Mouse (Mus musculus) neural tube, embryonic 15.5 days (tissue): ENCODE data around the gene Dars. TPM values are rescaled to one million over a fixed set of nuclear protein-coding genes. Genes with fewer than 3 reads are reported as not detected.

Experiments used
- ATAC-seq: fragments of 200-750 bp; cut with Nextera tagmentation; 2 replicates; pipeline ENCODE4 v1.8.0; 2017; ENCODE audit warnings: mild to moderate bottlenecking, moderate TSS enrichment, moderate library complexity; ENCODE audit not compliant: low FRiP score
- H3K27ac ChIP-seq: fragments of 300-500 bp; sonication (generic); replicated peaks from 2 replicates; pipeline ENCODE4 v1.5.1; 2015; ENCODE audit warnings: mild to moderate bottlenecking, inconsistent platforms
- H3K27me3 ChIP-seq: fragments of 300-500 bp; sonication (generic); replicated peaks from 2 replicates; pipeline ENCODE4 v1.6.1; 2015; ENCODE audit warnings: inconsistent platforms
- H3K36me3 ChIP-seq: fragments of 300-500 bp; sonication (generic); 2 replicates; pipeline ENCODE4 v1.6.1; 2015; ENCODE audit warnings: inconsistent platforms
- H3K4me1 ChIP-seq: fragments of 300-500 bp; sonication (generic); 2 replicates; pipeline ENCODE4 v1.6.1; 2015; ENCODE audit warnings: inconsistent platforms
- H3K4me2 ChIP-seq: fragments of 300-500 bp; sonication (generic); 2 replicates; pipeline ENCODE4 v1.6.1; 2015; ENCODE audit warnings: inconsistent platforms, mild to moderate bottlenecking, moderate library complexity
- H3K4me3 ChIP-seq: fragments of 300-500 bp; sonication (generic); replicated peaks from 2 replicates; pipeline ENCODE4 v1.5.1; 2015; ENCODE audit warnings: mild to moderate bottlenecking, inconsistent platforms
- H3K9ac ChIP-seq: fragments of 300-500 bp; sonication (generic); replicated peaks from 2 replicates; pipeline ENCODE4 v1.6.1; 2015; ENCODE audit warnings: mild to moderate bottlenecking, inconsistent platforms
- H3K9me3 ChIP-seq: fragments of 300-500 bp; sonication (generic); replicated peaks from 2 replicates; pipeline ENCODE4 v1.6.1; 2016; ENCODE audit warnings: inconsistent platforms
- WGBS: fragments of 180-500 bp; shearing (Covaris S2); methylation state at CpG from one replicate; pipeline ENCODE4 v1.1.7; 2015; ENCODE audit warnings: mixed read lengths; 5-methylcytosine and 5-hydroxymethylcytosine counted together
- polyA plus RNA-seq: library from polyadenylated mRNA; unstranded; fragments of >200 nt; fragmentation: Nextera tagmentation; extraction: Ambion mirVana; gene quantifications from 2 replicates; pipeline ENCODE4 v1.2.1, GENCODE M21; 2015

Dars gene
- polyA plus RNA-seq, 1 experiment from 2014 or later, result 132 TPM

DNA sequence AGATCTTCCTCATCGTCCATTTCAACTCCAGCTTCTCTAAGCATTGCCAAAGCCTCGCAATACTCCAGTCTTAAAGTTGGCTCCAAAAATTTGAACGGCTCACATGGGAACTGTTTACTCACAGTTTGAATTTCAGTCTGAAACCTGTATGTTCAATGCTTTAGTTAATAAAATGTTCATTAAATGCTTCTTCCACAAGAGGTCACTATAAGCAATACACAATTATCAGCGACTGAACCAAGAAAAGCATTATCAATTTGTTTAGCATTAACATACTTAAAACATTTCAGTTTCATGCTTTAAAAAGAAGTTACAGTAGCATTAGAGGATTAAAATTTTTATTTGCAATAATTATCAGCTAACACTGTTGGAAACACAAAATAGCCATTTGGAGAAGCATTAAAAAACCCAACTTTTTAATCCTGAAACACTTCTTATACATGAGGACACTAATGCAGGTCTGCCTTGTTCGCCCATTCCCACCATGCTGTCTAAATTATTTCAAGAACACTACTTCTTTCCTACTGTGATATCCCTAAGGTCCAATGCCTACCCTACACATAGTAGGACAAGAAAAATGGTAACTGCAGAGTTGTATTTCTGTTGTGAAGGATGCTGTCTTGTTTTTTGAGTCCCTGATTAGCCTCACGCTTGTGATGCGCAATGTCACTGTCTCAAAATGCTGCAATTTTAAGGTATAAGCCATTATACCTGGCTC is 44.9 kb downstream of the Dars start:
- Histone ChIP-seq H3K4me3 (no peak overlapping the region), H3K36me3 (peaks cover 7% of the 10 kb centered on the region), H3K4me2 (no peak overlapping the region), H3K27me3 (no peaks in the 10 kb centered on the region), H3K9ac (no peak overlapping the region), H3K4me1 (no peaks in the 10 kb centered on the region), H3K27ac (no peak overlapping the region), H3K9me3 (no peaks in the 10 kb centered on the region)
- ATAC-seq, result no peak
- WGBS, result 75% methylated on average over 7 of the region's 7 CpGs

DNA sequence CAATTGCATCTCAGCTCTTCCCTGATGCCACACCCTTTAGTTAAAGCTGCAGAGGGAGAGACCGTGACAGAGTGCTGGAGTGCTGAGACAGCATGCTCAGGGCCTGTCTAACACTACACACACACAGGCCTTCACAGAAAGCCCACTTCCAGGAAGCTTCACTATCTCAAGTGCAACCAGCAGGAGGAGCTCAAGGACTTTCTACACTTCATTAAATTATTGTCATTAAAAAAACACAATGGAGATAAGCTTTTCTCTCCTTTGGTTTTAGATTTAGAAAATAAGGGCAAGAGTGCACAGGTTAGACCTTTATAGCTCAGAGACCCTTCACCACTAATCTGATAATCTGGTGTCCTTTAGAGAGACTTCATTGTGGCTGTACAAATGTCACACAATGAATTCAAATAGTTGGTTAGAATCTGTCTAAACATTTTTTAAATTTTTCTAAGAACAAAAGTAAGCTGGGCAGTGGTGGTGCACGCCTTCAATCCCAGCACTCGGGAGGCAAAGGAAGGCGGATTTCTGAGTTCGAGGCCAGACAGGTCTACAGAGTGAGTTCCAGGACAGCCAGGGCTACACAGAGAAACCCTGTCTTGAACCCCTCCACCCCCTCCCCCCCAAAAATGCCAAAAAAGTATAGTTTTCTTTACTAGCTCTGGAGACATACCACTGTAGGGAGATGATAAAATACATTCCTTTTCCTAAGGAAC is 48.3 kb downstream of the Dars start:
- Histone ChIP-seq H3K27me3 (no peaks in the 10 kb centered on the region), H3K9ac (no peak overlapping the region), H3K4me2 (no peak overlapping the region), H3K4me1 (no peaks in the 10 kb centered on the region), H3K9me3 (no peaks in the 10 kb centered on the region), H3K4me3 (no peak overlapping the region), H3K27ac (no peak overlapping the region), H3K36me3 (peaks cover 14% of the 10 kb centered on the region)
- 64% methylated on average over 5 of the region's 5 CpGs for WGBS
- peak; percentile 75; the same call in 1 of the 2 replicates for ATAC-seq

DNA sequence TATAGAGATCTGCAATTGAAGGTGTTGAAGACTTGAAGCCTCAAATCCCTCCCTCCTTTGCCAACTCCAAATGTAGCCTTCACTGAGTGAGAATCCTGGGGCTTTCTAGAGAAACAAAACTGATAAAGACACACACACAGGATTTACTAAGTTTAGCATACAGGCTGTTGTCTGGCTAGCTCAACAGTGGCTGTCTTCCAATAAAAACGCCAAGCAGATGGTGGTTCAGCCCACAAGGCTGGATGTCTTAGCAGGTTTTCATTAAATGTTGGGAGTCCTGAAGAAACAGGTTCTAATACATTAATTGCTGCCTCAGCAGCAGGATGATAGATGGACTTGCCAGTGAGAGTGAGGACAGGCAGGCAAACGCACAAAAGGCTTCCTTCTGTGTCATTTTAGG is 56.6 kb downstream of the Dars start:
- Histone ChIP-seq H3K4me3 (no peak overlapping the region), H3K9me3 (no peaks in the 10 kb centered on the region), H3K27me3 (no peaks in the 10 kb centered on the region), H3K27ac (no peak overlapping the region), H3K4me1 (peaks cover 26% of the 10 kb centered on the region), H3K4me2 (no peak overlapping the region), H3K9ac (no peak overlapping the region), H3K36me3 (peaks cover 19% of the 10 kb centered on the region)
- no peak for ATAC-seq
- WGBS, result 74% methylated on average over 2 of the region's 2 CpGs

DNA sequence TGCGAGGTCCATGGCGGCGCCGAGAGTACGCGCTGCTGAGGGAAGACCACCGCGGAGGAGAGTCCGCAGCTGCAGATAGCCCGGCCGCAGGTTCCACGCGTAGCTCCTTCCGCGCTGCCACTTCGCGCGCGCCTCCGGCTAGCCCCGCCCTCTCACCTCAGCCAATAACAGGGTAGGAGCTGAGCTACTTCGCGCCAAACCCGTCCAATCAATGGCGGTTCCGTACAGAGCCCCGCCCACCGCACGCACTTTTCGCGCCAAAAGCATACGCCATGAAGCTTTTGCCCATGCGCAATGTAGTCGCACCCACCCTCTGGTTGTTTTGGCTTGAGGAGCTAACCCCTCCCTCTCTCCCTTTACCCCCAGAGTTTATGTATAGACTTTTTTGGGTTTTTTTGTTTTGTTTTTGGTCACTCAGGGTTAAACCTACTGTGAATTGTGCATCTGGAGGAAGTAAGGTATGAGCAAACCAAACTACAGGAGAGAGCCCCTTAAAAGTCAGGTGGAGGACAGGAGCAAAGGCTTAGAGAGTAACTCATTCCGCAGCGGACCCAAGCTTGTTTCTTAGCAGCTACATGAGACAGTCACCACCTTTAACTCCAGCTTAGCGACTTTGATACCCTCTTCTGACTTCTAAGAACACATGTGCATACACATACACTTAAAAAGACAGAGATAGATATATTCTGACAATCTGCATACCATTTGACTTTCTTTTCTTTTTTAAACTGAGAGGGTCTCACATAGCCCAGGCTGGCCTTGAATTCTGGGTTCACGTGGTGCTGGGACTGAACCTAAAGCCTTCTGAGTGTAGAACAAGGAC is 57.4 kb downstream of the Dars start, which contains the start of gene Mcm6:
TSS of gene Mcm6 (minus strand) at position 111 of the 823 bp plus-strand sequence.
- Histone ChIP-seq H3K4me2 (peak within 1 kb of the TSS; percentile 78), H3K4me3 (peak within 1 kb of the TSS; percentile 91), H3K9ac (peak within 1 kb of the TSS; percentile 73), H3K36me3 (peaks cover 21% of the 10 kb centered on the region), H3K9me3 (no peaks in the 10 kb centered on the region), H3K27ac (peak within 1 kb of the TSS; percentile 82), H3K4me1 (peaks cover 26% of the 10 kb centered on the region), H3K27me3 (no peaks in the 10 kb centered on the region)
- peak; percentile 99 for ATAC-seq
- 3% methylated on average over 38 of the region's 38 CpGs for WGBS

DNA sequence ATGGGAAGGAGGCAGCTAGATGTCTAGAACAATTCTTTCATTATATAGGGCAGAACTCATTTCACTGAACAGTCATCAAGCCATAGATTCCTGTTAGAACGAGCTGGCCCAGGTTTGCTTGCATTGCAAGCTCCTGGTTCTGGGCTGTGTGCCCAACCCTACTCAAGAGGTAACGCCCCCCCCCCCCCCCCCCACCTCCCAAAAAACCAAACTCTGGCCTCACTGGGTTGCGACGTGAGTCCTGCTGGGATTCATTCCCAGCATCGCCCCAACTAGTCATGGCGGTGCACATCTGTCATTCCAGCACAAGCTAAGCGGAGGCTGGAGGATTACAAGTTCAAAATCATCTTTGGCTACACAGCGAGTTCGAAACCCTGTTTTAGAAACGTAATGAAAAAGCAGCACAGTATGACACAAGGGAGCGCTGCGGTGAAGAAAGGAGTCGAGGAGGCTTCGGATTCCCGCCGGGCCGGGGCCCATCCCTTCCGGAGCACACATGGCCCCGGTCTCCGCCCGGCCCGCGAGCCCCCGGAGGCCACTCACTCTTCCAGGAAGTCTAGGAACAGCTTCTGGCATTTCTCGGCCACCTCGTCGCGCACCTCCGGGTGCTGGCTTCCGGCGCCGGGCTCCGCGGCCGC is 58.1 kb downstream of the Dars start:
- peak overlapping the region; percentile 91 for H3K4me3 ChIP-seq
- H3K9ac ChIP-seq, result peak overlapping the region; percentile 73
- H3K36me3 ChIP-seq, result peaks cover 23% of the 10 kb centered on the region
- peak overlapping the region; percentile 82 for H3K27ac ChIP-seq
- ATAC-seq, result peak; percentile 82
- peak overlapping the region; percentile 78 for H3K4me2 ChIP-seq
- peaks cover 26% of the 10 kb centered on the region for H3K4me1 ChIP-seq
- WGBS, result under 1% methylated on average over 35 of the region's 35 CpGs
- H3K27me3 ChIP-seq, result no peaks in the 10 kb centered on the region
- no peaks in the 10 kb centered on the region for H3K9me3 ChIP-seq

DNA sequence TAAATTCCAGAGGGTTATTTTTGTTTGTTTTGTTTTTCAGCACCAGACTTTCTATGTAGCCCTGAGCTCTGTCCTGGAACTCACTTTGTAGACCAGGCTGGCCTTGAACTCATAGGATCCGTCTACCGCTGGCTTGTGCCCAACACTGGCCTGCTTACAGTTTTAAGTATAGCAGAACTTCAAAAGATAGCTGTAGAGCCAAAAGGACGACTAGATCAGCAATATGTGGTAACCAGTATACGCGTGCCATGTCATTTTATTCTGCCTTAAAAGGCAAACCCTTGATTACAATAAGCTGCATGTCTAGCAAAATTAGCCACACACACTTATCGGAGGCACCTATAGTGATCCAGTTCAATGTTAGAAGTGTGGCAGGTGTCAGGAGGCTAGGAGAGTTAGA is 58.9 kb downstream of the Dars start:
- peaks cover 28% of the 10 kb centered on the region for H3K36me3 ChIP-seq

DNA sequence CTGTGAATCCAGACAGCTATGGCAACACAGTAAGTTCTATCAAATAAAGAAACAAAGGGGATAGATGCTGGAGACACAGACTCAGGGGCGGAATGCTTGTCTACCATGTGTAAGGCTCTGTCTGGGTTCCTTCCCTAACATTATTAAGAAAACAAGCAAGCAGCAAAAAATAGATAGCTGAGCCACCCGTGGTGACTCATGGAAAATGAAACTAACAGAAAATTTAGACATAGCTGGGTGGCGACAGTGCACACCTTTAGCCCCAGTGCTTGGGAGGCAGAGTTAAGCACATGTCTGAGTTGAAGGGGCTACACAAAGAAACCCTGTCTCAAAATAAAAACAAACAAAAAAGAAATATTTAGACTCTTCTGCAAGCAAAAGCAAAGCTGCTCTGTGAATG is 59.7 kb downstream of the Dars start:
- no peak overlapping the region for H3K9ac ChIP-seq
- no peak for ATAC-seq
- H3K36me3 ChIP-seq, result peaks cover 28% of the 10 kb centered on the region
- no peak overlapping the region for H3K4me3 ChIP-seq
- no peak overlapping the region for H3K27ac ChIP-seq
- WGBS, result 67% methylated on average over 3 of the region's 3 CpGs
- peaks cover 26% of the 10 kb centered on the region for H3K4me1 ChIP-seq
- H3K4me2 ChIP-seq, result peak overlapping the region; percentile 78
- no peaks in the 10 kb centered on the region for H3K27me3 ChIP-seq
- no peaks in the 10 kb centered on the region for H3K9me3 ChIP-seq

More for the DNA sequence above, 58.9 kb downstream of the Dars start:
- Histone ChIP-seq H3K4me1 (peaks cover 26% of the 10 kb centered on the region), H3K27me3 (no peaks in the 10 kb centered on the region), H3K9ac (0 out of 2 replicates have a peak overlapping the region, but pooled peaks have one; percentile 73), H3K4me2 (peak overlapping the region; percentile 78), H3K9me3 (no peaks in the 10 kb centered on the region), H3K4me3 (peak overlapping the region; percentile 91), H3K27ac (no peak overlapping the region)
- WGBS, result 71% methylated on average over 6 of the region's 6 CpGs
- ATAC-seq, result no peak

DNA sequence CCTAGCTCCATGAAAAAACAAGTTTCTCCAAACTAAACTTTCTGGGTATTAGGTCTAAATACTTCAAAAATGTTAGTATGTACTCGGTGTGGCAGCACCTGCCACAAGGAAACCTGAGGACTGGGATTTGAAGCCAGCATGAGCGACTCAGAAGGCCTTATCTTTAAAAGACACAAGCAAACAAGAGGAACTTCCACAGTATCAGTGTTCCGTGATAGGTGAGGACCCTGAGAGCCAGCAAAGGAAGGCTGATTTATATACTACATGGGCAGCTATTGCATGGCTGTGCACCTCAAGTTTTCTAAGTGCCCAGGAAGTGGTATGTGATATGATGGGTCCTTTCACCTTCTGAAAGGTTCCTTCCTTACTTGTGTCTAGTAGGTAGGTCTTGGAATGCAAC is 64.1 kb downstream of the Dars start:
- H3K27ac ChIP-seq, result no peak overlapping the region
- H3K4me1 ChIP-seq, result peaks cover 9% of the 10 kb centered on the region
- H3K27me3 ChIP-seq, result no peaks in the 10 kb centered on the region
- H3K9ac ChIP-seq, result no peak overlapping the region
- no peaks in the 10 kb centered on the region for H3K9me3 ChIP-seq
- H3K36me3 ChIP-seq, result peaks cover 43% of the 10 kb centered on the region
- H3K4me3 ChIP-seq, result no peak overlapping the region
- 92% methylated on average over 3 of the region's 3 CpGs for WGBS
- ATAC-seq, result no peak
- no peak overlapping the region for H3K4me2 ChIP-seq

DNA sequence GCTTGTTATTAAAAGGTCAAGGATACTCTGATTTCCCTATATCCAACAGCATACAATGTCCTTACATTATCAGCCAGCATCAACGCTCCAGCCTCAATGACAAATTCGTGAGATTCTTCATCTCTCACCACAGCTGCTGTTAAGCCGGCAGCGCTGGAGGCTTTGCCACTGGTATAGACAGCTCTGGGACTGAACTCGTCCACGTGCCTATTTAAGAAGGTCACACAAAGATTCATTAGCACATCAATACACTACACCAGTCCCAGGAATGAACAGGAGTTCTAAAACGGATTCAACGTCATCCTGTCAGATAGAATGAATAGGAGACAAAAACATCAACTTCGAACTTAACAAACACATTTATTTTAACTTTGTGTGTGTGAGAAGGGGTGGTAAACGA is 72.9 kb downstream of the Dars start:
- Histone ChIP-seq H3K9me3 (no peaks in the 10 kb centered on the region), H3K9ac (no peak overlapping the region), H3K4me3 (no peak overlapping the region), H3K27ac (no peak overlapping the region), H3K36me3 (peaks cover 35% of the 10 kb centered on the region), H3K4me2 (no peak overlapping the region), H3K27me3 (no peaks in the 10 kb centered on the region), H3K4me1 (no peaks in the 10 kb centered on the region)
- ATAC-seq, result no peak
- WGBS, result 28% methylated on average over 10 of the region's 10 CpGs

DNA sequence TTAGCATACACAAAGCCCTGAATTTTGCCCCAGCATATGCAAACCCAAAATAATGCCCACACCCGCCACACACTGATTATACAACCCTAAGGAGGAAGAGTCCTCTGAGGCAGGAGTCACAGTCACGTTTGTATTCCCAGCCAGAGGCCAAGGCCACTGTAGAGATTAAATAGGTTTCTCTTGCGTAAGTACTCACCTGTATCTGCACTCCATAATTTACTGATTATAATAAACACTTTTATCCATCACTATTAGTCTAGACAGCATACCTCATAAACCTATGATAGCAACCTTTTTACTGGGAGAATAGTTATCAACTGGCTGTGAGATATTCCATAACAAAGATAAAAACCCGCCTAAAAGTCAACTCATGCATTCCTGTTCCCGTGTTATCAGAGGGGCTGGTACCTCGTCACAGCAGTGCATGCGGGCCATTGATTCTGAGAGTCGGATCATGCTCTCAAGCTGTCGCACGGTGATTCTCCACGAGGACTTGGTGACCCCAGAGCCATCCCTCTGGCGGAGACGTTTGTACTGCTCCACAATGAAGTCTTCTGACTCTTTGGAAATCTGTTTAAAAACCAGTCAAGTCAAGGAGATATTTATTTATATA is 79.4 kb downstream of the Dars start:
- no peak overlapping the region for H3K4me2 ChIP-seq
- no peak overlapping the region for H3K4me3 ChIP-seq
- no peaks in the 10 kb centered on the region for H3K27me3 ChIP-seq
- H3K4me1 ChIP-seq, result no peaks in the 10 kb centered on the region
- no peak overlapping the region for H3K27ac ChIP-seq
- WGBS, result 92% methylated on average over 13 of the region's 13 CpGs
- no peak for ATAC-seq
- no peak overlapping the region for H3K9ac ChIP-seq
- no peaks in the 10 kb centered on the region for H3K9me3 ChIP-seq
- H3K36me3 ChIP-seq, result peaks cover 46% of the 10 kb centered on the region

DNA sequence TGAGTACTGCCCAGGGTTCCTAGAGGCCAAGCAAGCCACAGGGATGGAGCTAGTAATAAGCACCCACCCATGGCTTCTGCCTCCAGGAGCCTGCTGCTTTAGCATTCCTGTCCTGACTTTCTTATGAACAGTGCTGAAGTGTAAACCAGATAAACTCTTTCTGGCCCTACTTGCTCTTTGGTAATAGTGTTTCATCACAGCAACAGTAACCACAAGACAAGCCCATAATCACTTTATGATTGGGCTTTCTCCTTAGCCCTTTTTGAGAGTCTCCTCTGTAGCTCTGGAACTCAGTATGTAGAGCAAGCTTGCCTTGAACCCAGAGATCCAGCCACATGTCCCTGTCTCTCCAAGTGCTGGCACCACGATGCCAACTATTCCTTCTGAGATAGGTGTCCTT is 86.9 kb downstream of the Dars start:
- H3K4me3 ChIP-seq, result no peak overlapping the region
- H3K4me1 ChIP-seq, result no peaks in the 10 kb centered on the region
- no peak for ATAC-seq
- H3K27ac ChIP-seq, result no peak overlapping the region
- no peaks in the 10 kb centered on the region for H3K9me3 ChIP-seq
- WGBS, result 98% methylated on average over 1 of the region's 1 CpGs
- H3K9ac ChIP-seq, result no peak overlapping the region
- no peak overlapping the region for H3K4me2 ChIP-seq
- H3K27me3 ChIP-seq, result no peaks in the 10 kb centered on the region
- H3K36me3 ChIP-seq, result peaks cover 33% of the 10 kb centered on the region
